Mouse (Mus musculus) telencephalon, adult 2 months (tissue): ENCODE measurements around the gene Dchs1.
"Not testable (repeated sequence)": the region's sequence is repeated elsewhere in the genome, so short reads cannot be mapped to it uniquely, and the experiment has no call there.

Experiments used
- DNase-seq: peaks from one replicate; pipeline ENCODE4 v3.0.0-alpha.2; 2011; ENCODE audit warnings: low read depth, low spot score

Dchs1 gene

GRCm38 (mm10) chr7:105742539-105743215 is 44.8 kb downstream of the Dchs1 start:
- not testable (repeated sequence) for DNase-seq

- DNase-seq: no peak
Measured at GRCm38 (mm10) chr7:105741978-105742377, 45.5 kb downstream of the Dchs1 start.

- no peak for DNase-seq
Measured at GRCm38 (mm10) chr7:105740851-105741250, 46.6 kb downstream of the Dchs1 start.

GRCm38 (mm10) chr7:105740089-105740795 is 47.2 kb downstream of the Dchs1 start:
- no peak for DNase-seq

GRCm38 (mm10) chr7:105738948-105739347 is 48.5 kb downstream of the Dchs1 start:
- no peak for DNase-seq

- no peak for DNase-seq
Measured at GRCm38 (mm10) chr7:105738286-105738685, 49.2 kb downstream of the Dchs1 start.

GRCm38 (mm10) chr7:105737648-105738047 is 49.8 kb downstream of the Dchs1 start:
- no peak for DNase-seq

GRCm38 (mm10) chr7:105736911-105737521 is 50.4 kb downstream of the Dchs1 start, which contains the start of gene Rrp8:
Rrp8 (minus strand) TSS chr7:105737385.
- no peak for DNase-seq

- DNase-seq: peak; percentile 91
Measured at GRCm38 (mm10) chr7:105736264-105736901, 51.1 kb downstream of the Dchs1 start, which contains the start of gene Ilk. Ilk (plus strand) TSS chr7:105736592.

- not testable (repeated sequence) for DNase-seq
Measured at GRCm38 (mm10) chr7:105735464-105735863, 52.0 kb downstream of the Dchs1 start.

- DNase-seq: no peak
Measured at GRCm38 (mm10) chr7:105734826-105735225, 52.6 kb downstream of the Dchs1 start.

- no peak for DNase-seq
Measured at GRCm38 (mm10) chr7:105733836-105734235, 53.6 kb downstream of the Dchs1 start.

GRCm38 (mm10) chr7:105728701-105729428 is 58.6 kb downstream of the Dchs1 start:
- peak; percentile 49 for DNase-seq

GRCm38 (mm10) chr7:105726980-105727325 is 60.5 kb downstream of the Dchs1 start:
- no peak for DNase-seq

GRCm38 (mm10) chr7:105726144-105726979 is 61.1 kb downstream of the Dchs1 start:
- DNase-seq: peak; percentile 64

- DNase-seq: no peak
Measured at GRCm38 (mm10) chr7:105721916-105722315, 65.5 kb downstream of the Dchs1 start.

GRCm38 (mm10) chr7:105715366-105715765 is 72.1 kb downstream of the Dchs1 start:
- DNase-seq: no peak

- no peak for DNase-seq
Measured at GRCm38 (mm10) chr7:105708733-105709132, 78.7 kb downstream of the Dchs1 start.

GRCm38 (mm10) chr7:105703816-105704215 is 83.6 kb downstream of the Dchs1 start:
- DNase-seq: no peak

- peak; percentile 39 for DNase-seq
Measured at GRCm38 (mm10) chr7:105703184-105703583, 84.3 kb downstream of the Dchs1 start.
